7 mouse cellular contexts compared by ENCODE assay signal in the genomic region with DNA sequence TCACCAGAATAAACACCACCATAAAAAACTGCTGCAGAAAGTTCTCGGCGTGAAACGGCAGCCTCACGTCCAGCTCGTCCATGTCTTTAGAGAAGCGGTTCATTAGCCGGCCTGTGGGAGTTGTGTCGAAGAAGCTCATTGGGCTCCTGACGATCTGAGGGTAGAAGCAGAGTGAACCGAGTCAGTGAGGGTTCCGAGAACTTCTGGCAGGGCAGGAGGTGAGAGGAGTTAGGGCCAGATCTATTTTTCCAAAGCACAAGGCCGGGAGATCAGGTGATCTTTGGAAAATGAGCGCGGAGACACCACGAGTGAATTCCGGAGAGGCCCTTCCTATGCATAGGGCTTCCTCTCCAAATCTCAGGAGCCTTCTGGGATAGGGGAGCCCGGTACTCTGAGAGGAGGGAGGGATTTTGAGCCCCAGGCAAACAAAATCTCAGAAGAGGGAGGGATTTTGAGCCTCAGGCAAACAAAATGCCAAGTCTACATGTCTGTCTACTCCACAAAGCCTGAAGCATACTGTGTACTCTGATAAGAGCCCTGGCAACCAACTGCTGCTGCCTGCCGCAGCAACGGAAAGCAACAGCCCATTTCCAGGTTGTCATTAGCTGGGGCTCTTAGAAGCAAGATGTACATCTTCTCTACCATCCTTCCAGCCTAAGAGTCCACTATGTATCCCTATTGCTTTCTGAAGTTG.
"Had no signal": no experiment of that assay in that cellular context is flagged by ENCODE, and none has a peak within 500 bp of the region (broad histone marks: within the 10 kb centered on the region; RNA-seq: fewer than 3 reads in every experiment).

No protein-coding gene starts in this region.

- DNase-seq: kidney, adult 9 months; kidney, postnatal 4 days; lung, adult 2 months; lung, postnatal 4 days; right cerebral cortex, postnatal 14 days; thymus, postnatal 14 days had no signal

- ATAC-seq: lung, postnatal 0 days had no signal
